Mouse (Mus musculus) left cerebral cortex, postnatal 36 days (tissue): Measurements from ENCODE around the gene S100a10. TPM values are rescaled to one million over a fixed set of nuclear protein-coding genes. Genes with fewer than 3 reads are reported as not detected.
A peak's percentile ranks its signal among the peaks of the same experiment; 100 is the strongest.
"Not testable (repeated sequence)": the region's sequence is repeated elsewhere in the genome, so short reads cannot be mapped to it uniquely, and the experiment has no call there.

Source experiments
- DNase-seq, 2 experiments: peaks; one replicate each; pipeline ENCODE4 v3.0.0; 2021 to 2022; ENCODE audit warnings: low spot score in 2 of 2, mixed read lengths in 1 of 2
- intact Hi-C: fragments of 180-260 bp; cut with DNase I; formaldehyde crosslinking; loops from one replicate; pipeline ENCODE4 v1.15.1; 2025
- total RNA-seq, 2 experiments: library from RNA; stranded (reverse); gene quantifications; 2 replicates each; pipeline ENCODE4 v1.2.3; 2021

S100a10 gene
- total RNA-seq, 2 experiments from 2014 or later = 32.5 to 40.0 TPM

- no peak for DNase-seq
- intact Hi-C loops = no loop called here
These were observed 14.2 kb downstream of the S100a10 start for GRCm38 (mm10) chr3:93569046-93569445.

- no peak for DNase-seq
- intact Hi-C loops = no loop called here
These were observed 17.3 kb downstream of the S100a10 start for GRCm38 (mm10) chr3:93572058-93572791.

DNA sequence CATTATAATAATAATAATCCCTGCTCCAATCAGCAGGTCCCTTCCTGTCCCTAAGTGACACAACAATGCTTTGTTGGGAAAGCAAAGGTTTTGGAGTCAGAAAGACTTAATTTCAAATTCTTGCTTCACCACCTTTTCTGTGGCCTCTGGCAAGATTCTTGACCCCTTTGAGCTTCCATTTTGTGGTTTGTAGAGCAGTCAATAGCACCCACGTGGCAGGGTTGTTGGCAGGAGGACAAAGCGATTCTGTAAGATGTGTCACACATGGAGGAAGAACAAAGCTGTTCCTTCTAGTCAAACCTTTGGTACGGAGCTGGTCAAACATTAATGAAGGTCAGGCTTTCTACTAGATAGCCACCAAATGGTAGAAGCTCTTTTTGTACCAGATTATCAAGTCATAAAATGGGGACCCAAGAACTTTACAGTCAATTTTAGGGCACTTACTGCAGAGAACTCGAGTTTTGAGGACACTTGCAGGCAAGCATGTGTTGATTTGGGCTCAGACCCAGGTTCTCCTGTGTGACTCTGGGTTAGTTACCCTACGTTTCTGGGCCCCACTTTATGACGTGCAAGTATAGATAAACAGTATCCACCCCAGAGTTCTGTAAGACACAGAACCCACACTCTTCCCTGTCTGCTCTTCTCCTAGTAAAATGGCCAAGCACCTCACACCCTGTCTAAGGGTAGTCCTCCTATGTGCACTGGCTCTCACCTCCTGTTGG, 24.6 kb downstream of the S100a10 start:
- no peak for DNase-seq
- intact Hi-C loops = no loop called here

GRCm38 (mm10) chr3:93580039-93580403, 25.1 kb downstream of the S100a10 start:
- no peak for DNase-seq
- intact Hi-C loops = no loop called here

DNA sequence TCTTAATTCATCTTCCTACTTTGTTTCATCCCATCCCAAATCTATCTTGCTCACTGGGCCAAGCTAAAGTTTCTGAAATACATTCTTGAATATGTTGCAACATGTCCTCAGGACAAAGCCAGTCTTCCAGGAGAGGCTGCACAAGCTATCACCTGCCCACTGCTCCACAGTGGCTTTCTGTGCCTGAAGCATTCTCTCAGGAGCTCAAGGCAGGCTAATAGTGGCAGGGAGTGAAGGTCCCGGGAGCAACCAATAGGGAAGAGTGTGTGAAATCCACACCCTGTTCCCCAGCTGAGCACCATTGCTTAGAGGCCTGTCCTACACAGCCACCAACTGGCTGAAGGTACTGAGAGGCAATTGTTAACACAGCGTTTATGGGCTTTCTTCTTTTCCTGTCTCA, 26.1 kb downstream of the S100a10 start:
- intact Hi-C loops = no loop called here
- no peak for DNase-seq

DNA sequence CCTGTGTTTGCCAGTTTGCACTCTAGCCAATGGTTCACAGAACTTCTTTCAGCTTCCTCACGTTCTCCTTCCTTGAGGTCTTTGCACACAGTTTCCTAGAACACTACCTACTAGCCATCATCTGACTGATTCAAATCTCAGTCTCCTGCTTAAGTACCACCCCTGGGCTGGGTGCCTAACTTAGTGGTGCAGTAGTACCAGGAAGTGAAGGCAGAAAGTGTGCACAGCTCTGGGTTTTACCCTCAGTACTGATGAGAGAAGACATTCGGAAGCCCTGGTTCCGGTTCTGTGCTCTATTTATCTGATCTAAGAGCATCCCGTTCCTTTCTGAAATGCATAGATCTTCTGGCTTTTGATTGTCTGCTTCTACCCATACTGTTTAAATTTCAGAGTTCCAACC, 26.8 kb downstream of the S100a10 start:
- intact Hi-C loops = no loop called here
- DNase-seq = no peak

GRCm38 (mm10) chr3:93583056-93583455, 28.2 kb downstream of the S100a10 start:
- no peak for DNase-seq
- intact Hi-C loops = no loop called here

- intact Hi-C loops = no loop called here
These were observed 34.7 kb downstream of the S100a10 start for GRCm38 (mm10) chr3:93589629-93590028.

DNA sequence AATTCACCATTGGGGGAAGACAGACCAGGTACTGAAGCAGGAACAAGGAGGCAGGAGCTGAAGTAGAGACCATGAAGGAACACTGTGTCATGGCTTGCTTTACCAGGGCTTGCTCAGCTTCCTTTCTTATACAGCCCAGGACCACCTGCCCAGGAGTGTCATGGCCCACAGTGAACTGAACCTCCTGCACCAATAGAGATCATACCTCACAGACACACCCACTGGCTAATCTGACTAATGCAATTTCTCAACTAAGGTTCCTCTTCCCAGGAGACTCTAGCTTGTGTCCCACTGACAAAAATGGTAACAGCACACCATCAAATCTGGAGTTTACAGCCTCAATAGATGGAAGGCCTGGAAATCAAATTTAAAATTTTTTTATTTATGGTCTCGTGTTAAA, 35.4 kb downstream of the S100a10 start:
- intact Hi-C loops = no loop called here
- no peak for DNase-seq

More at GRCm38 (mm10) chr3:93589629-93590028, 34.7 kb downstream of the S100a10 start:
- no peak for DNase-seq

GRCm38 (mm10) chr3:93592100-93592499, 37.2 kb downstream of the S100a10 start:
- intact Hi-C loops = no loop called here
- DNase-seq = no peak

- no peak for DNase-seq
- intact Hi-C loops = no loop called here
These were observed 38.1 kb downstream of the S100a10 start for GRCm38 (mm10) chr3:93592976-93593375.

DNA sequence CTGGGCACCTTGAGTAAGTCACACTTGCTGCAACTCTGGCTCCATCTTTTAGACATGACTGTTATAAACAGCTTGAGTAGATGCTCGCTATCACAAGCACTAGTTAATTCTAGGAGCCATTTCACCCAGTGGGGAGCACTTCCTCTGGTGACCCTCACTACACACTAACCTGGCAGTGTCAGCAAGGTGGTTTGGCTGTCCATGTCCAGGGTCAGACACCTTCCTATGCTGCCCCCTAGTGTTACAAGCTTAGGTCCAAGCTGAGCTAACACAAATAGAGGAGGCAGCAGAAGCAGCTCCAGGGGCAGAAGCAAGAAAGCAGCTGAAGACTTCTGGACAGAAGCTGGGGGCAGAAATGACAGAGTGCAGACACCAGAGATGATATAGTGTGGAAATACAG, 38.6 kb downstream of the S100a10 start:
- intact Hi-C loops = no loop called here
- DNase-seq = no peak

GRCm38 (mm10) chr3:93596632-93597031, 41.8 kb downstream of the S100a10 start:
- DNase-seq = no peak
- intact Hi-C loops = no loop called here

DNA sequence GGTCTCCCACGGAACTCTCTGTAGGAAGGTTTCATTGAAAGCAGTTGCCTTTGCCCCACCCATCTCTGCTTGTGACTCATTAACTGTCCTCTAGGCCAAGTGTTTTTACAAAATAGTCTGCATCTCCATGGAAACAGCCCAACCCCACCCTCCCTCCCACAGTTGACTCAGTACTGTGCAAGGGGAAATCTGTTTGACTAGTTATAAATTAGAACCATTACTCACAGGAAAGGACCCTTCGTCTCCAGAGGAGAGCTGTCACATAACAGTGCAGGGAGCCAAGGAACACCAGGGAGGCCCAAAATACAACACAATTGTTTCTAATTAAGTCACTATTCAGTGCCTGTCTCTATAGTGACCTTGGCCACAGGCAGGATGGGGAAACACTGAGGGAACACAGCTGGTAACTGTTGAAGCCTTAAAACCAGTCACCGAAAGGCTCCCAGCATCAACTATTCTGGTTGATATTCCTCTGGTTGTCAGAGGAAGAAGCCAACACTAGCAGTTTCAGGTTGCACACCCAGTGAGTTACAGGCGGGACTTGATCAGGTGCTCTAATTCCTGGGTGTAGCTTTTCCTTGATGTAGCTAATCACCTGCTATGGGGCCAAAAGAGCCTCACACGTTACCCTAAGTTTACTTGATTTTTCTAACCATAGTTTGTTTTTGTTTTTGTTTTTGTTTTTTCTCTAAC, 42.5 kb downstream of the S100a10 start:
- peak; percentile 13 to 17 for DNase-seq
- intact Hi-C loops = no loop called here

DNA sequence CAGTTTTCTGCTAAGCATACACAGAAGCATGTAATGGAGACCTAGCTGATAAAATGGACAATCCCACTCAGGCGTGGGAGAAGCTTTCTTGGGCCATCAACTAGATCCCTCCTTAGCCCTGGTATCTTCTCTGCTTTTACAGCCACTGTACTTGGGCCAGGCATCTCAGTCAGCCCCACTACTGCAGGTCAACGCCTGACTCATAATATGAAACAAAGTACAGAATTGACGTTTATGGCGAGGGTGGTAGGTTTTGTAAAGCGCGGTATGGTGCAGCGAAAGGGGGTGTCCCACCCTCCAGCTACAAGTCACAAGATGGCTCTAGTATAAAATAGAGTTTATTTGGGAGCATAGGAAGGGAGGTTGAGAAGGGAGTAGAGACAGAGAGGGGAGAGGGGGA, 43.1 kb downstream of the S100a10 start:
- intact Hi-C loops = no loop called here
- no peak for DNase-seq

DNA sequence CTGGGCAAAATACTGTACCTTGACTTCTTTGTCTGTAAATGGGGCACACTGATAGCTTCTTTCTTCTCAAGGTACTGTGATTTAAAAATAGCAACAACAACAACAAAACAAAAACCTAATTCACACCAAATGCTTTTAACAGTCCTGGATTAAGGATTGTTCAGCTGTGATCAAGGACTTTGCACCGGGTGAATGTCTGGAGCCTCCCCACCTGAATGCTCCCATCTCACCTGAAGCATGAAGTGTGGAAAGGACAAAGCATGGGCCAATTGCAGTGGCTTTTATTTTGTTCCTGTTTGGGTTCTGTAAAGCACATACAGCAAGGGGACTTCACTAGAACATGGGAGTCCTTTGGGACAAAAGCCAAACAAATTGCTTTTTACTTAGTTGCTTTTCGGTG, 45.3 kb downstream of the S100a10 start:
- intact Hi-C loops = no loop called here
- DNase-seq = no peak

- DNase-seq = no peak
- intact Hi-C loops = no loop called here
These were observed 47.0 kb downstream of the S100a10 start for GRCm38 (mm10) chr3:93601903-93602302.

DNA sequence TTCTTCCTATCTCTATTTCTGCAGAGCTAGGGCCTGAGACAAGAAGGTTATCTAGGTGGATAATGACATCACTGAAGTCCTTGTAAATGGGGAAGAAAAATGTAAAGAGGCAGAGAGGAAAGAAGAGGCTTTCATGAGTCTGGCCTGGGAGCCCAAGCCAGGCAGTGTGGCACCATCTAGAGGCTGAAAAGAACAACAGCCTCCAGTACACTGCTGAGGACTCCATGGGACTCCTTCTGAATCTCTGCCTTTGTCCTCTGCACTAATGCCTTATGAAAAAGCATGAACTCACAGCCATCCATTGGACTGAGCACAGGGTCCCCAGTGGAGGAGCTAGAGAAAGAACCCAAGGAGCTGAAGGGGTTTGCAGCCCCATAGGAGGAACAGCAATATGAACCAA, 54.1 kb downstream of the S100a10 start:
- intact Hi-C loops, DNase-seq: not testable (repeated sequence)
